Mouse (Mus musculus): ENCODE measurements at regions not wholly inside any gene's neighbourhood (a gene's known extent, or its start where the extent isn't known, plus 50 kb on each side); places are given as distances from the start of the nearest gene placed in this dataset.

- no peak for DNase-seq
- no peaks in the 10 kb centered on the region for H3K4me1 ChIP-seq (ENCODE audit: control insufficient read depth, insufficient read depth, low read length)
- TF ChIP-seq CTCF (IDR thresholded peaks at IDR 0.05; ENCODE audit: insufficient read depth, low read length) (no peak), POLR2A (IDR thresholded peaks at IDR 0.05; ENCODE audit: borderline replicate concordance, extremely low read depth, low read depth, low read length) (no peak)
- 79% methylated on average over 9 of the region's 9 CpGs for WGBS
- no peak overlapping the region for H3K4me3 ChIP-seq (replicated peaks; ENCODE audit: extremely low read depth, low read depth, low read length)
These were observed 124.3 kb upstream of the Tsc22d1 start for GRCm38 (mm10) chr14:76290401-76291018.

GRCm38 (mm10) chr14:76292211-76292610 is 122.5 kb upstream of the Tsc22d1 start:
- H3K4me1 ChIP-seq (ENCODE audit: control insufficient read depth, insufficient read depth, low read length) = no peaks in the 10 kb centered on the region
- no peak overlapping the region for H3K4me3 ChIP-seq (replicated peaks; ENCODE audit: extremely low read depth, low read depth, low read length)
- no peak for DNase-seq
- 39% methylated on average over 4 of the region's 4 CpGs for WGBS
- TF ChIP-seq CTCF (IDR thresholded peaks at IDR 0.05; ENCODE audit: insufficient read depth, low read length) (no peak), POLR2A (IDR thresholded peaks at IDR 0.05; ENCODE audit: borderline replicate concordance, extremely low read depth, low read depth, low read length) (no peak)

- Histone ChIP-seq H3K4me3 (replicated peaks; ENCODE audit: extremely low read depth, low read depth, low read length) (no peak overlapping the region), H3K4me1 (ENCODE audit: control insufficient read depth, insufficient read depth, low read length) (no peaks in the 10 kb centered on the region)
- peak; percentile 17 for DNase-seq
- no peak for TF ChIP-seq CTCF (IDR thresholded peaks at IDR 0.05; ENCODE audit: insufficient read depth, low read length)
- TF ChIP-seq POLR2A (IDR thresholded peaks at IDR 0.05; ENCODE audit: borderline replicate concordance, extremely low read depth, low read depth, low read length) = no peak
- 55% methylated on average over 18 of the region's 18 CpGs for WGBS
These were observed 119.2 kb upstream of the Tsc22d1 start for GRCm38 (mm10) chr14:76295411-76296169.

- no peak for DNase-seq
- TF ChIP-seq POLR2A (IDR thresholded peaks at IDR 0.05; ENCODE audit: borderline replicate concordance, extremely low read depth, low read depth, low read length) (no peak), CTCF (IDR thresholded peaks at IDR 0.05; ENCODE audit: insufficient read depth, low read length) (no peak)
- no peak overlapping the region for H3K4me3 ChIP-seq (replicated peaks; ENCODE audit: extremely low read depth, low read depth, low read length)
- WGBS = 78% methylated on average over 5 of the region's 5 CpGs
- no peaks in the 10 kb centered on the region for H3K4me1 ChIP-seq (ENCODE audit: control insufficient read depth, insufficient read depth, low read length)
These were observed 116.9 kb upstream of the Tsc22d1 start for GRCm38 (mm10) chr14:76297864-76298263.

GRCm38 (mm10) chr14:76302322-76302991 is 112.3 kb upstream of the Tsc22d1 start:
- no peak overlapping the region for H3K4me3 ChIP-seq (replicated peaks; ENCODE audit: extremely low read depth, low read depth, low read length)
- peak; percentile 26 for DNase-seq
- no peaks in the 10 kb centered on the region for H3K4me1 ChIP-seq (ENCODE audit: control insufficient read depth, insufficient read depth, low read length)
- WGBS = 41% methylated on average over 11 of the region's 11 CpGs
- TF ChIP-seq CTCF (IDR thresholded peaks at IDR 0.05; ENCODE audit: insufficient read depth, low read length) (no peak), POLR2A (IDR thresholded peaks at IDR 0.05; ENCODE audit: borderline replicate concordance, extremely low read depth, low read depth, low read length) (no peak)

GRCm38 (mm10) chr14:76307603-76308002 is 107.2 kb upstream of the Tsc22d1 start:
- Histone ChIP-seq H3K4me1 (ENCODE audit: control insufficient read depth, insufficient read depth, low read length) (no peaks in the 10 kb centered on the region), H3K4me3 (replicated peaks; ENCODE audit: extremely low read depth, low read depth, low read length) (no peak overlapping the region)
- TF ChIP-seq POLR2A (IDR thresholded peaks at IDR 0.05; ENCODE audit: borderline replicate concordance, extremely low read depth, low read depth, low read length) (no peak), CTCF (IDR thresholded peaks at IDR 0.05; ENCODE audit: insufficient read depth, low read length) (no peak)
- DNase-seq = no peak
- WGBS = 58% methylated on average over 2 of the region's 2 CpGs

- H3K4me3 ChIP-seq (replicated peaks; ENCODE audit: extremely low read depth, low read depth, low read length) = no peak overlapping the region
- WGBS = 39% methylated on average over 12 of the region's 12 CpGs
These were observed 106.5 kb upstream of the Tsc22d1 start for GRCm38 (mm10) chr14:76308188-76308812.

GRCm38 (mm10) chr14:76309606-76310005 is 105.2 kb upstream of the Tsc22d1 start:
- 55% methylated on average over 4 of the region's 4 CpGs for WGBS
- DNase-seq = no peak
- no peaks in the 10 kb centered on the region for H3K4me1 ChIP-seq (ENCODE audit: control insufficient read depth, insufficient read depth, low read length)
- TF ChIP-seq CTCF (IDR thresholded peaks at IDR 0.05; ENCODE audit: insufficient read depth, low read length) = no peak
- TF ChIP-seq POLR2A (IDR thresholded peaks at IDR 0.05; ENCODE audit: borderline replicate concordance, extremely low read depth, low read depth, low read length) = no peak
- no peak overlapping the region for H3K4me3 ChIP-seq (replicated peaks; ENCODE audit: extremely low read depth, low read depth, low read length)

More at GRCm38 (mm10) chr14:76308188-76308812, 106.5 kb upstream of the Tsc22d1 start:
- DNase-seq = no peak
- TF ChIP-seq CTCF (IDR thresholded peaks at IDR 0.05; ENCODE audit: insufficient read depth, low read length) (no peak), POLR2A (IDR thresholded peaks at IDR 0.05; ENCODE audit: borderline replicate concordance, extremely low read depth, low read depth, low read length) (no peak)
- H3K4me1 ChIP-seq (ENCODE audit: control insufficient read depth, insufficient read depth, low read length) = no peaks in the 10 kb centered on the region

- peak; percentile 27 for DNase-seq
- no peak overlapping the region for H3K4me3 ChIP-seq (replicated peaks; ENCODE audit: extremely low read depth, low read depth, low read length)
- no peaks in the 10 kb centered on the region for H3K4me1 ChIP-seq (ENCODE audit: control insufficient read depth, insufficient read depth, low read length)
- WGBS = 49% methylated on average over 6 of the region's 6 CpGs
- TF ChIP-seq POLR2A (IDR thresholded peaks at IDR 0.05; ENCODE audit: borderline replicate concordance, extremely low read depth, low read depth, low read length) = no peak
- TF ChIP-seq CTCF (IDR thresholded peaks at IDR 0.05; ENCODE audit: insufficient read depth, low read length) = no peak
These were observed 104.5 kb upstream of the Tsc22d1 start for GRCm38 (mm10) chr14:76310278-76310677.
